Mouse (Mus musculus) bone marrow macrophage, adult 2 months (primary cell): Measurements from ENCODE around the gene Krtap5-4.

Source experiments
- CTCF ChIP-seq: IDR thresholded peaks from 2 replicates; pipeline ENCODE4 v1.5.1; 2012; ENCODE audit warnings: low read depth, mild to moderate bottlenecking, low read length, moderate library complexity
- POLR2A ChIP-seq: IDR thresholded peaks from 2 replicates; pipeline ENCODE4 v1.6.1; 2012; ENCODE audit warnings: mild to moderate bottlenecking, low read depth, low read length, borderline replicate concordance

DNA sequence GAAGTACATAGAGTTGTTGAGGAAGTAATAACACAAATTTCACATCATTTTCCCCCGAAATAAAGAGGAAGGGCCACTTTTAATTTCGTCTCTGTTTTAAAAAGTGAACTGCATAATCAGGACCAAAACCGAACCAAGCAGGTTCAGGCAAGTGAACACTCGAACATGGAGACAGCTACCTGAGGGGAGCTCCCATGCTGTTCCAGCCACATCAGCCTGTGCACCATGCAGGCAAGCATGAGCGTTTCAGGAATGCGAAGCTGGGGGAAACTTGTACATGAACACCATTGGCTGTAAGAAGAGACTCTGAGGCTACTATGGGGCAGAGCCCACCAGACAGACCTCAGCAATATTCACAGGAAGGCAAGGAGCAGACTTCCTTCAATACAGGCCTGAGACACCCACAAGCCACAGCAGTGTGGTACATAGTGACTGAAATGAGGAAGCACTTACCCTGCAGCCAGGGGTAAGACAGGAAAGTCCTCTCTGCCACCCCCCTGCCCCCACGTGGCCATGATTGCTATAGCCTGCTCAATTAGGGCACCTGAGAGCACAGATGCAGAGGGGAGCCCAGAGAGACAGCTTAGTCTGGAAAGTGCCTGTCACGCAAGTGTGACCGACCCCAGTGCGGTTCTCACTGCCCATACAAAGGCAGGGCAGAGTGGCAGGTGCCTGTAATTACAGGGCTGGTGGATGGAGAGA is 37.1 kb downstream of the Krtap5-4 start:
- no peak for TF ChIP-seq CTCF
- TF ChIP-seq POLR2A = no peak
